15 mouse cellular contexts compared by ENCODE assay signal in the genomic region with DNA sequence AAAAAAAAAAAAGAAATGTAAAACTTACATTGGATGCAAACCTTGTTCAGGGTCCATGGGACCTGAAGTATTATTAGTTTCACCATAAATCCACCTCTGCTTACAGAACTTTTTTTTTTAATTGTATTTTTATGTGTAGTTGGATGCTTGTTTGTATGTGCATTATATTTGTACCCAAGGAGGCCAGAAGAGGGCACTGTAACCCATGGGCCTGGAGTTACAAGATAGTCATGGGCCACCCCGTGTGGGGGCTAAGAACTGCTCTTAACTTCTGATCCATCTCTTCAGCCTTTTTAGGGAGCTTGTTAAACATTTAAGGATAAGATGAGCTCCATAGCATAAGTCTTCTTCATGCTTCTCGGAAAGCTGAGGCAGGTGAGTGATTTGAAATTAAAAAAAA. TPM values are rescaled to one million over a fixed set of nuclear protein-coding genes. Genes with fewer than 3 reads are reported as not detected.
DNase-seq lines count a peak whose midpoint lies in the region; ATAC-seq and TF ChIP-seq lines count a peak whose summit lies in the region.
"Had no signal": no experiment of that assay in that cellular context is flagged by ENCODE, and none has a peak within 500 bp of the region (broad histone marks: within the 10 kb centered on the region; RNA-seq: fewer than 3 reads in every experiment).

No protein-coding gene starts in this region.

- no peaks in the 10 kb centered on the region for H3K27me3 ChIP-seq in liver, postnatal 0 days (ENCODE audit: insufficient read depth, low read length)
- H3K27me3 ChIP-seq: hindbrain, embryonic 15.5 days; neural tube, embryonic 15.5 days had no signal

- H3K4me2 ChIP-seq in liver, postnatal 0 days (ENCODE audit: low read depth, low read length): no peak overlapping the region
- H3K4me2 ChIP-seq: hindbrain, embryonic 15.5 days; neural tube, embryonic 15.5 days had no signal

- no peak for ATAC-seq in liver, postnatal 0 days

- no peak overlapping the region for H3K9ac ChIP-seq in liver, postnatal 0 days (replicated peaks)
- H3K9ac ChIP-seq: hindbrain, embryonic 15.5 days; neural tube, embryonic 15.5 days had no signal

- intact Hi-C loops in left cerebral cortex, adult 2 months (cut with DNase I): no loop called here
- intact Hi-C loops in left cerebral cortex, postnatal 4 days (cut with DNase I): no loop called here

- peak; percentile 39 for TF ChIP-seq CTCF in left cerebral cortex, adult 2 months (IDR thresholded peaks at IDR 0.05)
- TF ChIP-seq CTCF in liver, postnatal 0 days (IDR thresholded peaks at IDR 0.05; ENCODE audit: low read depth): peak; percentile 51

- DNase-seq in adrenal gland, postnatal 10 days: peak; percentile 11
- no peak for DNase-seq in adrenal gland, adult 2 months
- no peak for DNase-seq in left cerebral cortex, adult 2 months (ENCODE audit: extremely low spot score in 1 of 2, low spot score in 2 of 2)
- no peak for DNase-seq in left cerebral cortex, postnatal 4 days
- peak; percentile 43 for DNase-seq in MEL-GATA-1-ER (ENCODE audit: extremely low read depth, low read depth)
- no peak for DNase-seq in liver, postnatal 0 days
- DNase-seq in ovary, postnatal 36 days (ENCODE audit: low spot score): no peak
- no peak for DNase-seq in retina, embryonic 14.5 days (ENCODE audit: low spot score)
- DNase-seq: cerebellum, adult 11-12 months; gastrocnemius, postnatal 36 days had no signal

- 59% methylated on average over 2 of the region's 2 CpGs for WGBS in liver, postnatal 0 days (ENCODE audit: insufficient replicate concordance)

- H3K4me1 ChIP-seq in liver, postnatal 0 days (ENCODE audit: insufficient read depth): 0 out of 2 replicates have a peak, but pooled peaks cover 4% of the 10 kb centered on the region
- H3K4me1 ChIP-seq: hindbrain, embryonic 15.5 days; neural tube, embryonic 15.5 days had no signal

- no peak overlapping the region for H3K27ac ChIP-seq in left cerebral cortex, adult 2 months
- no peak overlapping the region for H3K27ac ChIP-seq in liver, postnatal 0 days (ENCODE audit: low read depth)
- H3K27ac ChIP-seq: hindbrain, embryonic 15.5 days; neural tube, embryonic 15.5 days had no signal

- no peaks in the 10 kb centered on the region for H3K9me3 ChIP-seq in liver, postnatal 0 days (ENCODE audit: low read length)
- H3K9me3 ChIP-seq: hindbrain, embryonic 15.5 days; neural tube, embryonic 15.5 days had no signal

- no peak for TF ChIP-seq EP300 in liver, postnatal 0 days (IDR thresholded peaks at IDR 0.05; ENCODE audit: low read depth)

- no peaks in the 10 kb centered on the region for H3K36me3 ChIP-seq in liver, postnatal 0 days (replicated peaks; ENCODE audit: insufficient read depth, low read length)
- H3K36me3 ChIP-seq: hindbrain, embryonic 15.5 days; neural tube, embryonic 15.5 days had no signal

- no peak overlapping the region for H3K4me3 ChIP-seq in left cerebral cortex, adult 2 months
- no peak overlapping the region for H3K4me3 ChIP-seq in liver, postnatal 0 days (ENCODE audit: low read depth, low read length)
- H3K4me3 ChIP-seq: erythroblast, embryonic 14.5 days; hindbrain, embryonic 15.5 days; neural tube, embryonic 15.5 days had no signal

RNA-seq across cellular contexts. Expression of a gene that starts 16.4 kb away (rescaled TPM):
- not detected for total RNA-seq in adrenal gland, postnatal 10 days (2021)
- total RNA-seq in adrenal gland, adult 2 months (2021): not detected
- not detected in 2 replicates for polyA plus RNA-seq in adrenal gland, adult 2 months (2012; rRNA removed)
- total RNA-seq in left cerebral cortex, adult 2 months (2021): not detected
- not detected for total RNA-seq in left cerebral cortex, postnatal 4 days (2021)
- polyA plus RNA-seq in liver, postnatal 0 days (2015; fragmentation: Nextera tagmentation; extraction: Ambion mirVana): 0.14 TPM in 1 of 2 replicates, not detected in the other
- total RNA-seq: gastrocnemius, postnatal 36 days; megakaryocyte, adult 5-6 weeks had no signal
- polyA plus RNA-seq: C2C12; erythroblast, embryonic 14.5 days had no signal

RNA-seq across cellular contexts. Expression of a gene that starts 21.4 kb away (rescaled TPM):
- 10 to 100 TPM; 67.7 to 78.5 TPM for total RNA-seq in adrenal gland, postnatal 10 days (2021)
- total RNA-seq in adrenal gland, adult 2 months (2021): 100 to 1,000 TPM; 161 to 510 TPM
- polyA plus RNA-seq in adrenal gland, adult 2 months (2012; rRNA removed): 60.3 and 70.2 TPM in 2 replicates
- 10 to 100 TPM; 80.8 to 81.2 TPM for total RNA-seq in left cerebral cortex, adult 2 months (2021)
- total RNA-seq in left cerebral cortex, postnatal 4 days (2021): 100 to 1,000 TPM; 186 to 187 TPM
- 2.0 TPM in 2 replicates for polyA plus RNA-seq in liver, postnatal 0 days (2015; fragmentation: Nextera tagmentation; extraction: Ambion mirVana)

RNA-seq across cellular contexts. Expression of a gene that starts 21.5 kb away (rescaled TPM):
- total RNA-seq in adrenal gland, postnatal 10 days (2021): 10 to 100 TPM; 12.3 to 15.1 TPM
- 10 to 100 TPM; 12.5 to 16.3 TPM for total RNA-seq in adrenal gland, adult 2 months (2021)
- 2.6 and 3.1 TPM in 2 replicates for polyA plus RNA-seq in adrenal gland, adult 2 months (2012; rRNA removed)
- total RNA-seq in left cerebral cortex, adult 2 months (2021): 10 to 100 TPM; 34.0 to 35.5 TPM
- 10 to 100 TPM; 41.0 to 46.5 TPM for total RNA-seq in left cerebral cortex, postnatal 4 days (2021)
- polyA plus RNA-seq in liver, postnatal 0 days (2015; fragmentation: Nextera tagmentation; extraction: Ambion mirVana): 5.7 and 6.1 TPM in 2 replicates

Comparison
In these comparisons a context has a peak if more than half of its experiments do, and no peak if none do; other contexts are left out.
1. DNase-seq: peak in adrenal gland, postnatal 10 days (single experiment) and MEL-GATA-1-ER (single experiment); none in adrenal gland, adult 2 months (single experiment), left cerebral cortex, adult 2 months (0 of 2), left cerebral cortex, postnatal 4 days (single experiment), liver, postnatal 0 days (single experiment), ovary, postnatal 36 days (single experiment) and retina, embryonic 14.5 days (single experiment).